Comparison of ENCODE assay signal across 8 mouse cellular contexts in the genomic region with DNA sequence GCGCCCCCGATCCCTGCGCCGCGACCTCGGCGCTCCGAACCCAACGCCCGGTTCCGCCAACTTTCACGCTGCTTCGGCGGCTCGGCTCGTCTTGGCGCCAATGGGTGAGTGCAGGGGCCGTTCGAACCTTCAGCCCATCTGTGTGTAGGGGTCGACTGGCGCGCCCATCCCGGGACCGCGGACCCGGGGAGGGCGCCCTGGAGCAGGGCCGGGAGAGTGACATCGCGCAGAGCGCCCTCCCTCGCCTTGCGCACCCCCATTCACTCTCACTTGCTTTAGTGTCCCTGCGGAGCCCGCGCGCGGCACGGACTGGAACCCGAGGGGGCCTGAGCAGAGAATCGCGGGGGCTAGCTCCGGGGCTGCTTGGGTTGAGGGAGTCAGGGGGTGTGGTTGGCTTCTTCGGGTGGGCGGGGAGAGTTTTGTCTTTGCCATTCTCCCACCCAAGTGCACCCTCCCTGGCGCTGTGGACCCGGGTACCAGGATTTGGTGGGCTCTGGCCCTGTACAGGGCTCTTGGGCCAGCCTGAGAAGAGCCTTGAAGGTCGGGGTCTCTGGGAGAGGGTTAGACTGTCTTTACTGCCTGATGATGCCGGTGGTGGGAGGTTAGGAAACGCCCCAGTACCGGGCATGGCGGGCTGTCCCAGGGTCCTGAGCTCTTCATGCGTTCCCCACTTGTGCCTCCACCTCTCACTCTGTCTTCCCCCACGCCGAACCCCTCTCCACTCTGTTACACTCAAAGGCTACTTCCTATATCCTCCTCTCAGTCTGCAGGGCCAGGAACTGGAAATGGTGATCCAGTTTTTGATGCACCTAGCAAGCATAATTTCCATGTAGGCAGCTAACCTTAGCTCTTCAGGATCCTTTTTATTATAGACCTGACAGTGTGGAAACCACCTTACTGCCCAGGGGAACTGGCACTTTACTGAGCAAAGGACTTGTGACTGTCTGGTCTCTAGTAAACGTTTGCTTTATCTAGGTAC. TPM values are rescaled to one million over a fixed set of nuclear protein-coding genes. Genes with fewer than 3 reads are reported as not detected.
A peak's percentile ranks its signal among the peaks of the same experiment; 100 is the strongest.
DNase-seq lines count a peak whose midpoint lies in the region; ATAC-seq and TF ChIP-seq lines count a peak whose summit lies in the region.

No protein-coding gene starts in this region.

- H3K9ac ChIP-seq in hindbrain, embryonic 13.5 days: peak overlapping the region; percentile 80
- H3K9ac ChIP-seq in limb, embryonic 11.5 days (ENCODE audit: low read length): peak overlapping the region; percentile 65
- peak overlapping the region; percentile 65 for H3K9ac ChIP-seq in midbrain, embryonic 11.5 days (ENCODE audit: low read length)
- H3K9ac ChIP-seq in stomach, embryonic 14.5 days (replicated peaks; ENCODE audit: low read depth, low read length): peak overlapping the region; percentile 37

- H3K4me2 ChIP-seq in hindbrain, embryonic 13.5 days: peak overlapping the region; percentile 57
- H3K4me2 ChIP-seq in limb, embryonic 11.5 days (ENCODE audit: low read depth, severe bottlenecking): peak overlapping the region; percentile 64
- H3K4me2 ChIP-seq in midbrain, embryonic 11.5 days: peak overlapping the region; percentile 56
- H3K4me2 ChIP-seq in stomach, embryonic 14.5 days (replicated peaks; ENCODE audit: low read depth, low read length): peak overlapping the region; percentile 46

- no peaks in the 10 kb centered on the region for H3K27me3 ChIP-seq in kidney, adult 2 months (replicated peaks; ENCODE audit: control insufficient read depth, insufficient read depth, low read length)
- peaks cover 18% of the 10 kb centered on the region for H3K27me3 ChIP-seq in erythroblast, embryonic 14.5 days (ENCODE audit: control insufficient read depth)
- H3K27me3 ChIP-seq in hindbrain, embryonic 13.5 days: no peaks in the 10 kb centered on the region
- peaks cover 5% of the 10 kb centered on the region; the same call in 1 of the 2 replicates for H3K27me3 ChIP-seq in limb, embryonic 11.5 days (ENCODE audit: control insufficient read depth, insufficient read depth, low read length)
- H3K27me3 ChIP-seq in midbrain, embryonic 11.5 days (ENCODE audit: control insufficient read depth, insufficient read depth, low read length): peaks cover 3% of the 10 kb centered on the region; the same call in 1 of the 2 replicates
- no peaks in the 10 kb centered on the region for H3K27me3 ChIP-seq in stomach, embryonic 14.5 days (ENCODE audit: control insufficient read depth, insufficient read depth, low read length)

- H3K27ac ChIP-seq in kidney, adult 2 months (ENCODE audit: insufficient read depth, low read depth, low read length): no peak overlapping the region
- H3K27ac ChIP-seq in bone marrow, adult 2 months (ENCODE audit: control insufficient read depth, insufficient read depth, low read depth, low read length, poor library complexity): peak overlapping the region; percentile 93
- H3K27ac ChIP-seq in hindbrain, embryonic 13.5 days: peak overlapping the region; percentile 80
- H3K27ac ChIP-seq in limb, embryonic 11.5 days (replicated peaks; ENCODE audit: low read depth, low read length): no peak overlapping the region
- H3K27ac ChIP-seq in midbrain, embryonic 11.5 days (ENCODE audit: low read depth, low read length): no peak overlapping the region
- peak overlapping the region; percentile 61; the same call in 1 of the 2 replicates for H3K27ac ChIP-seq in stomach, embryonic 14.5 days (ENCODE audit: low read length)

- peak; percentile 77 for ATAC-seq in hindbrain, embryonic 13.5 days (ENCODE audit: low FRiP score)
- ATAC-seq in limb, embryonic 11.5 days (ENCODE audit: insufficient number of reproducible peaks, low FRiP score, low TSS enrichment, low read depth): peak; percentile 74
- ATAC-seq in midbrain, embryonic 11.5 days (ENCODE audit: low FRiP score): peak; percentile 79
- ATAC-seq in stomach, embryonic 14.5 days (ENCODE audit: insufficient number of reproducible peaks, insufficient read depth, low FRiP score, low read depth): peak; percentile 54; the same call in 1 of the 2 replicates

- no peak for TF ChIP-seq CTCF in kidney, adult 2 months (conservative IDR thresholded peaks at IDR 0.05; ENCODE audit: insufficient read depth, insufficient read length, low read depth, low read length)
- no peak for TF ChIP-seq CTCF in bone marrow, adult 2 months (IDR thresholded peaks at IDR 0.05; ENCODE audit: control insufficient read depth, insufficient read depth, low read length)

- peak; percentile 12 for DNase-seq in kidney, adult 2 months
- no peak for DNase-seq in kidney, adult 8-10 months
- peak; percentile 40 for DNase-seq in limb, embryonic 11.5 days (ENCODE audit: low spot score)
- peak; percentile 93 for DNase-seq in midbrain, embryonic 11.5 days (ENCODE audit: low spot score, missing footprints)

- H3K9me3 ChIP-seq in erythroblast, embryonic 14.5 days (ENCODE audit: control insufficient read depth, low read length): peaks cover 4% of the 10 kb centered on the region; the same call in 1 of the 2 replicates
- H3K9me3 ChIP-seq in hindbrain, embryonic 13.5 days: no peaks in the 10 kb centered on the region
- no peaks in the 10 kb centered on the region for H3K9me3 ChIP-seq in limb, embryonic 11.5 days (ENCODE audit: control insufficient read depth, low read length)
- no peaks in the 10 kb centered on the region for H3K9me3 ChIP-seq in midbrain, embryonic 11.5 days (ENCODE audit: control insufficient read depth, low read length)
- H3K9me3 ChIP-seq in stomach, embryonic 14.5 days (ENCODE audit: control insufficient read depth, low read depth, low read length): no peaks in the 10 kb centered on the region

- peak overlapping the region; percentile 70 for H3K4me3 ChIP-seq in kidney, adult 2 months (ENCODE audit: insufficient read depth, low read depth, low read length)
- peak overlapping the region; percentile 75 for H3K4me3 ChIP-seq in bone marrow, adult 2 months (replicated peaks; ENCODE audit: control insufficient read depth, low read depth, low read length)
- peak overlapping the region; percentile 80 for H3K4me3 ChIP-seq in erythroblast, embryonic 14.5 days (replicated peaks)
- peak overlapping the region; percentile 59 for H3K4me3 ChIP-seq in hindbrain, embryonic 13.5 days
- peak overlapping the region; percentile 50 for H3K4me3 ChIP-seq in limb, embryonic 11.5 days (ENCODE audit: low read depth, low read length)
- H3K4me3 ChIP-seq in midbrain, embryonic 11.5 days (ENCODE audit: low read depth, low read length): peak overlapping the region; percentile 52
- peak overlapping the region; percentile 51 for H3K4me3 ChIP-seq in stomach, embryonic 14.5 days (ENCODE audit: low read depth, low read length)

- WGBS in kidney, adult 2 months: 3% methylated on average over 54 of the region's 56 CpGs
- 18% methylated on average over 56 of the region's 56 CpGs for WGBS in bone marrow, adult 2 months
- WGBS in hindbrain, embryonic 13.5 days: 26% methylated on average over 45 of the region's 56 CpGs
- WGBS in limb, embryonic 11.5 days: 16% methylated on average over 42 of the region's 56 CpGs
- whole genome bisulfite sequencing in midbrain, embryonic 11.5 days: 21% methylated on average over 53 of the region's 56 CpGs
- WGBS in stomach, embryonic 14.5 days: 20% methylated on average over 55 of the region's 56 CpGs

- TF ChIP-seq POLR2A in kidney, adult 2 months (IDR thresholded peaks at IDR 0.05; ENCODE audit: low read depth, low read length): no peak
- TF ChIP-seq POLR2A in bone marrow, adult 2 months (IDR thresholded peaks at IDR 0.05; ENCODE audit: borderline replicate concordance, control insufficient read depth, low read depth, low read length): no peak

- no peaks in the 10 kb centered on the region for H3K4me1 ChIP-seq in kidney, adult 2 months (ENCODE audit: control insufficient read depth, insufficient read depth, low read length)
- H3K4me1 ChIP-seq in bone marrow, adult 2 months (ENCODE audit: control insufficient read depth, insufficient read depth, low read length): no peaks in the 10 kb centered on the region; the same call in 1 of the 2 replicates
- peaks cover 26% of the 10 kb centered on the region for H3K4me1 ChIP-seq in erythroblast, embryonic 14.5 days (ENCODE audit: control insufficient read depth)
- H3K4me1 ChIP-seq in hindbrain, embryonic 13.5 days (replicated peaks): peaks cover 9% of the 10 kb centered on the region; the same call in 1 of the 2 replicates
- no peaks in the 10 kb centered on the region for H3K4me1 ChIP-seq in limb, embryonic 11.5 days (ENCODE audit: control insufficient read depth, insufficient read depth, low read length)
- peaks cover 2% of the 10 kb centered on the region; the same call in 1 of the 2 replicates for H3K4me1 ChIP-seq in midbrain, embryonic 11.5 days (ENCODE audit: control insufficient read depth, insufficient read depth, low read length)
- H3K4me1 ChIP-seq in stomach, embryonic 14.5 days (ENCODE audit: control insufficient read depth, insufficient read depth, low read length): 0 out of 2 replicates have a peak, but pooled peaks cover 2% of the 10 kb centered on the region

- H3K36me3 ChIP-seq in kidney, adult 2 months (ENCODE audit: control insufficient read depth, insufficient read depth, low read length): no peaks in the 10 kb centered on the region
- no peaks in the 10 kb centered on the region for H3K36me3 ChIP-seq in erythroblast, embryonic 14.5 days (ENCODE audit: control insufficient read depth)
- H3K36me3 ChIP-seq in hindbrain, embryonic 13.5 days: no peaks in the 10 kb centered on the region
- no peaks in the 10 kb centered on the region for H3K36me3 ChIP-seq in limb, embryonic 11.5 days (ENCODE audit: control insufficient read depth, insufficient read depth, low read length)
- no peaks in the 10 kb centered on the region for H3K36me3 ChIP-seq in midbrain, embryonic 11.5 days (ENCODE audit: control insufficient read depth, insufficient read depth, low read length)
- no peaks in the 10 kb centered on the region for H3K36me3 ChIP-seq in stomach, embryonic 14.5 days (ENCODE audit: control insufficient read depth, insufficient read depth, low read length)

RNA-seq across cellular contexts. Expression of a gene that starts 0.8 kb away (rescaled TPM):
- polyA plus RNA-seq in kidney, adult 2 months (2012; rRNA removed): 6.2 and 9.4 TPM in 2 replicates
- 15.7 and 32.2 TPM in 2 replicates for polyA plus RNA-seq in bone marrow, adult 2 months (2011; ENCODE audit: insufficient read depth, insufficient read length, low replicate concordance, missing spikeins)
- 0.31 and 0.36 TPM in 2 replicates for polyA plus RNA-seq in erythroblast, embryonic 14.5 days (2012)
- 45.4 and 46.4 TPM in 2 replicates for polyA plus RNA-seq in hindbrain, embryonic 13.5 days (2015; fragmentation: Nextera tagmentation; extraction: Ambion mirVana)
- polyA plus RNA-seq in limb, embryonic 11.5 days (2014; fragmentation: Nextera tagmentation; extraction: Ambion mirVana): 21.0 and 25.7 TPM in 2 replicates
- 35.4 and 39.6 TPM in 2 replicates for polyA plus RNA-seq in midbrain, embryonic 11.5 days (2014; fragmentation: Nextera tagmentation; extraction: Ambion mirVana)
- 35.0 and 37.3 TPM in 2 replicates for polyA plus RNA-seq in stomach, embryonic 14.5 days (2014; fragmentation: Nextera tagmentation; extraction: Ambion mirVana)

Comparison
In these comparisons a context has a peak if more than half of its experiments do, and no peak if none do; other contexts are left out.
1. DNase-seq: peak in kidney, adult 2 months (single experiment), limb, embryonic 11.5 days (single experiment) and midbrain, embryonic 11.5 days (single experiment); none in kidney, adult 8-10 months (0 of 2).
2. H3K27ac ChIP-seq: peak in bone marrow, adult 2 months (single experiment), hindbrain, embryonic 13.5 days (single experiment) and stomach, embryonic 14.5 days (single experiment); none in kidney, adult 2 months (single experiment), limb, embryonic 11.5 days (single experiment) and midbrain, embryonic 11.5 days (single experiment).
3. Peak in every context shown above with its lines, with median percentiles within 50 percentile points of each other: H3K4me3 ChIP-seq, ATAC-seq, H3K4me2 ChIP-seq and H3K9ac ChIP-seq.